Mouse (Mus musculus): ENCODE results near the gene Pgpep1.

DNA sequence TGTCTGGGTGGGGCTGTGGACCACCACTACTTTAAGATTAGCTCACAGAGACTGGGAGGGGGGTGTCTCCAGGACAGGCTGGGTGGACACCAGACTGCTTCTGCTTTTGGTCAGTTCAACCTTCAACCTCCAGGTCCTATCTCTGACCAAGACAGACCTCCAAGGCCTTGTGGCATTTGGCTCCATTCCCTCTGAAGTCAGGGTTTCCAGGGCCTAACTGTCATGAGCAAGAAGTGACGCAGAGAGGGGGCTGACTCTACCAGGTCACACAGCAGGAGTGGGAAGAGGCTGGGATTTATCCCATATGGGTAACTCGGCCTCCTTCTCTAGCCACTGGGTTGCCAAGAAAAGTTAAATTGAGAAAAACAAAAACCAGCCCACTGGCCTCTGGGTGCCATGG lies 2.4 kb downstream of the Pgpep1 start:
- no peak for TF ChIP-seq CTCF (IDR thresholded peaks at IDR 0.05; ENCODE audit: low read depth, low read length)
- TF ChIP-seq POLR2A (IDR thresholded peaks at IDR 0.05; ENCODE audit: borderline replicate concordance, low read depth, low read length) = no peak

All from bone marrow macrophage, adult 2 months (primary cell).